Mouse (Mus musculus): ENCODE data around the gene Dlg2.

GRCm38 (mm10) chr7:92430254-92430653 is 1953.8 kb downstream of the Dlg2 start:
- TF ChIP-seq CTCF (IDR thresholded peaks at IDR 0.05; ENCODE audit: low read depth, low read length) (no peak), POLR2AphosphoS5 (IDR thresholded peaks at IDR 0.05; ENCODE audit: insufficient replicate concordance, low read depth, low read length) (no peak)

Data from G1E (cell line).